Mouse (Mus musculus): ENCODE data around the gene Cdh18. TPM values are rescaled to one million over a fixed set of nuclear protein-coding genes. Genes with fewer than 3 reads are reported as not detected.
"Not testable (repeated sequence)": the region's sequence is repeated elsewhere in the genome, so short reads cannot be mapped to it uniquely, and the experiment has no call there.

Cdh18 gene
- polyA plus RNA-seq, 1 experiment from 2014 or later = 1.6 TPM

DNA sequence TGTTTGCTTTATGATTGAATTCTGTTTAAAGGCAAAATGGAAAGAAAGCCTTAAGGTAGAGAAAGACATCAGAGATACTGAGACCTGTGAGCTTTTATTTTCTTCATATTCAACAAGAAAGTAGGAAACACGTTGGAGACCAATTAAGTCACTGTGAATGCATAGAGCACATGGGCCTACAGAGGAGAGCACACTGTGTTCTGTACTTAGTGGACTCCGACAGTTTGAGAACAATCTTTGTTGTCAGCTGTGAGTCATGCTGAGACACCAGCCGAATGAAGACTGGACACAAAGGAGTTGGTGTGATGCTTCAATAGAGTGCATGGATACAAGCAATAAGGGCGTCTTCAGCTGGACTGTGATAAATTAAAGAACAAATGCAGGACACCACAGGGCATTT lies 791.5 kb downstream of the Cdh18 start:
- H3K4me1 ChIP-seq (replicated peaks; ENCODE audit: control insufficient read depth, insufficient read depth, low read length); H3K27ac ChIP-seq (ENCODE audit: low read depth); H3K9ac ChIP-seq (ENCODE audit: low read length); H3K36me3 ChIP-seq (ENCODE audit: control insufficient read depth, insufficient read depth, low read length); DNase-seq (ENCODE audit: low spot score); H3K27me3 ChIP-seq (replicated peaks; ENCODE audit: control insufficient read depth, insufficient read depth, low read length); H3K9me3 ChIP-seq (ENCODE audit: control insufficient read depth, low read length); H3K4me2 ChIP-seq (ENCODE audit: low read length); ATAC-seq (replicated peaks; ENCODE audit: low FRiP score, low TSS enrichment, low read depth); H3K4me3 ChIP-seq (ENCODE audit: low read depth, low read length): not testable (repeated sequence)
- WGBS = no CpG with 5 or more reads among the region's 4 CpGs

DNA sequence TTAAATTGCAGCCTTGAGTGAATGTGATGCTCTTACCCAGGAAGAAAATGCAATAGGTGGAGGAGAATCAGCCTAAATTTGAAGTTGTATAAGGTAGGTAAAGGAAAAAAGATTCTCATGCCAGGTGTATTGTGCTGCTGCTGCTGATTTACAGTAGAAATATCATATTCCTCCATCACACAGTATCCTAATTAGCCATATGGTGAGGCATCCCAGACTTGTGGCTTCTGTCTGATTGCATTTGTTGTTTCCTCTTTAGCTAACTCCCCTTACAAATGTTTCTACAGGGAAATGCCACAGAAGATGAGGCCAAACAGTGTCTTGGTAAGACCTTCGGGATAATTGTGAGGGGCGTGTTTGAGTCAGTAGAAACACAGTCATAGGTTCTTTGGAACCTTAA lies 802.3 kb downstream of the Cdh18 start:
- H3K9ac ChIP-seq (ENCODE audit: low read length) = no peak overlapping the region
- no peaks in the 10 kb centered on the region for H3K27me3 ChIP-seq (replicated peaks; ENCODE audit: control insufficient read depth, insufficient read depth, low read length)
- no peak overlapping the region for H3K4me3 ChIP-seq (ENCODE audit: low read depth, low read length)
- WGBS = 74% methylated on average over 2 of the region's 2 CpGs
- DNase-seq (ENCODE audit: low spot score) (no peak), ATAC-seq (replicated peaks; ENCODE audit: low FRiP score, low TSS enrichment, low read depth) (no peak)
- H3K9me3 ChIP-seq (ENCODE audit: control insufficient read depth, low read length) = no peaks in the 10 kb centered on the region
- H3K27ac ChIP-seq (ENCODE audit: low read depth) = no peak overlapping the region
- no peaks in the 10 kb centered on the region for H3K4me1 ChIP-seq (replicated peaks; ENCODE audit: control insufficient read depth, insufficient read depth, low read length)
- H3K36me3 ChIP-seq (ENCODE audit: control insufficient read depth, insufficient read depth, low read length) = no peaks in the 10 kb centered on the region
- H3K4me2 ChIP-seq (ENCODE audit: low read length) = no peak overlapping the region

DNA sequence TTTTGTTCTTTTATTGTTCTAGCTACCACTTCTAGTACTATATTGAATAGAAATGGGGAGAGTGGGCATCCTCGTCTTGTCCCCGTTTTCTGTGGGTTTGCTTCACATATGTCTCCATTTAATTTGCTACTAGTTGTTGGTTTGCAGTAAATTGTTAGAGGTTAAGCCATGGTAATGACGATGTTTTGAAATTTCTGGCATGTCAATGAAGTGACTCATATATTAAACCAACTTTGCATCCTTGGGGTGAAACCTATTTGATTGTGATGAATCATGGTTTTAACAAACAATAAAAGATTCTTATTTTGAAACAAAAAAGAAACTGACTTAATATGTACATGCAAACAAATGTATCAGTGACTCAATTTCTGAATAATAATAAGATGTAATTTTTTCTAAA lies 817.5 kb downstream of the Cdh18 start:
- Histone ChIP-seq H3K27ac (ENCODE audit: low read depth) (no peak overlapping the region), H3K4me1 (replicated peaks; ENCODE audit: control insufficient read depth, insufficient read depth, low read length) (no peaks in the 10 kb centered on the region), H3K9me3 (ENCODE audit: control insufficient read depth, low read length) (no peaks in the 10 kb centered on the region), H3K4me3 (ENCODE audit: low read depth, low read length) (no peak overlapping the region), H3K4me2 (ENCODE audit: low read length) (no peak overlapping the region), H3K36me3 (ENCODE audit: control insufficient read depth, insufficient read depth, low read length) (no peaks in the 10 kb centered on the region), H3K27me3 (replicated peaks; ENCODE audit: control insufficient read depth, insufficient read depth, low read length) (no peaks in the 10 kb centered on the region), H3K9ac (ENCODE audit: low read length) (no peak overlapping the region)
- no peak for DNase-seq (ENCODE audit: low spot score)
- 92% methylated on average over 3 of the region's 3 CpGs for WGBS
- ATAC-seq (replicated peaks; ENCODE audit: low FRiP score, low TSS enrichment, low read depth) = no peak

DNA sequence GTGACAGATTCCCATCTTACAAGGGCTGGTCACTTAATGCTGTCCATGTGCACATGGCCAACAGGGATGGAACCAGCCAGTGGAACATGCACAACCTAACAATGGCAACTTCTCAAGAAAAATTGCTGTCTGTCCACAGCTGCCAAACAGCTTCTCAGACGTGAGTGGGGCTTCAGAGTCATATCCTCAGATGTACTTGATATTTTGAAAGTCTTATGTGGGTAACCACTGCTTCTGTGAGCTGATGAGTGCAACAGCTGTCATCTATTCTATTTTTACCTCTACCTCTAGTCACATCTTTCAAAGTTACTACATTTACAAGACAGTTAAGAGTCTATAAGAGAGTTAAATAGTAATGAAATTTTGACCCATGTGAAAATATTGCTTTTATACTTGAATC lies 818.9 kb downstream of the Cdh18 start:
- no peak overlapping the region for H3K4me3 ChIP-seq (ENCODE audit: low read depth, low read length)
- no peak overlapping the region for H3K4me2 ChIP-seq (ENCODE audit: low read length)
- no peaks in the 10 kb centered on the region for H3K36me3 ChIP-seq (ENCODE audit: control insufficient read depth, insufficient read depth, low read length)
- H3K4me1 ChIP-seq (replicated peaks; ENCODE audit: control insufficient read depth, insufficient read depth, low read length) = no peaks in the 10 kb centered on the region
- no peak overlapping the region for H3K9ac ChIP-seq (ENCODE audit: low read length)
- no peaks in the 10 kb centered on the region for H3K9me3 ChIP-seq (ENCODE audit: control insufficient read depth, low read length)
- H3K27me3 ChIP-seq (replicated peaks; ENCODE audit: control insufficient read depth, insufficient read depth, low read length) = no peaks in the 10 kb centered on the region
- WGBS = 48% methylated on average over 1 of the region's 1 CpGs
- no peak for ATAC-seq (replicated peaks; ENCODE audit: low FRiP score, low TSS enrichment, low read depth)
- no peak overlapping the region for H3K27ac ChIP-seq (ENCODE audit: low read depth)
- no peak for DNase-seq (ENCODE audit: low spot score)

DNA sequence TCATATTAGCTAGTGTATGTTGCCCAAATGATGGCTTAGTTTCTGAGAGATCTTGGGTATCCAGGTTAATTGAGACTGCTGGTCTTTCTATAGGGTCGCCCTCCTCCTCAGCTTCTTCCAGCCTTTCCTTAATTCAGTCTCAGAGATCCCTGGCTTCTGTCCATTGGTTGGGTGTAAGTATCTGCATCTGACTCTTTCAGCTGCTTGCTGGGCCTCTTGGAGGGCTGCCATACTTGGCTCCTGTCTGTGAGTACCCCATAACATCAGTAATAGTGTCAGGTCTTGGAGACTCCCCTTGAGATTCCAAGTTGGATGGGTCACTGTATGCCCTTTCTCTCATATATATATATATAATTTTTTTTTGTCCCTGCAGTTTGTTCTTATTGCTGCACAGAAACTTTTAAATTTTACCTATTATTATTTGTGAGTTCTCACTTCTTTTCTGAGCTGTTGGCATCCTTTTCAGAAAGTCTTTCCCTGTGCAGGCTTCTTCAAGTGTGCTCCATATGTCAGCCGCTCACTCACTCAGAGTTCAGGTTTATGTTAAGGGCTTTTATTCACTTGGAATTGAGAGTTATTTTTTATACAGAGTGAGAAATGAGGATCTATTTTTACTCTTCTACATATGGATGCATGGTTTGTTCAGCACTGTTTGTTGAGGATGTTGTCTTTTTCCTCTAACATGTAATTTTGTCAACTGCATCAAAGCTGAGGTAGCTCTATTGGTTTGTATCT lies 829.4 kb downstream of the Cdh18 start:
- DNase-seq (ENCODE audit: low spot score) (no peak), ATAC-seq (replicated peaks; ENCODE audit: low FRiP score, low TSS enrichment, low read depth) (no peak)
- H3K9ac ChIP-seq (ENCODE audit: low read length) = no peak overlapping the region
- H3K9me3 ChIP-seq (ENCODE audit: control insufficient read depth, low read length) = no peaks in the 10 kb centered on the region
- no peak overlapping the region for H3K4me2 ChIP-seq (ENCODE audit: low read length)
- WGBS = 89% methylated on average over 2 of the region's 2 CpGs
- no peak overlapping the region for H3K4me3 ChIP-seq (ENCODE audit: low read depth, low read length)
- no peaks in the 10 kb centered on the region for H3K4me1 ChIP-seq (replicated peaks; ENCODE audit: control insufficient read depth, insufficient read depth, low read length)
- no peaks in the 10 kb centered on the region for H3K36me3 ChIP-seq (ENCODE audit: control insufficient read depth, insufficient read depth, low read length)
- no peak overlapping the region for H3K27ac ChIP-seq (ENCODE audit: low read depth)
- no peaks in the 10 kb centered on the region for H3K27me3 ChIP-seq (replicated peaks; ENCODE audit: control insufficient read depth, insufficient read depth, low read length)

DNA sequence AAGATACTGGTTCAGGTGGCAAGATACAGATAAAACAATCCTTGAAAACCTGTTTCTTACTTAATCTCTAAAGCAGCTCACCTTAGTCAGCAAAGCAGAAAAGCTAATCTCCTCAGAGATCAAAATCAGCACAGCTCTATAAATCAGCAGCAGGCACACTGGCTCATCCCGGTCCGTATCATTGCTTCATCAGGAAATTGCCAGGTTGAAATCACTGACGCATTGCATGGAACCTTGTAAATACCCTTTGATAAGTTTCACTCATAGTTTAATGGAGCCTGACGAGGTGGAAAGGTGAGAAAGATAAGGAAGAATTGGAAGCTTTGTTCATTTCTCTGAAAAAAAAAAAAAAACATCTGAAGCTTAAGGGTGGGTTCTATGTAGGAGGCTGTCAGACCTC lies 837.0 kb downstream of the Cdh18 start:
- no peak overlapping the region for H3K9ac ChIP-seq (ENCODE audit: low read length)
- ATAC-seq (replicated peaks; ENCODE audit: low FRiP score, low TSS enrichment, low read depth) = no peak
- no peaks in the 10 kb centered on the region for H3K9me3 ChIP-seq (ENCODE audit: control insufficient read depth, low read length)
- no peaks in the 10 kb centered on the region for H3K36me3 ChIP-seq (ENCODE audit: control insufficient read depth, insufficient read depth, low read length)
- 57% methylated on average over 4 of the region's 4 CpGs for WGBS
- H3K4me2 ChIP-seq (ENCODE audit: low read length) = no peak overlapping the region
- no peak overlapping the region for H3K4me3 ChIP-seq (ENCODE audit: low read depth, low read length)
- H3K27me3 ChIP-seq (replicated peaks; ENCODE audit: control insufficient read depth, insufficient read depth, low read length) = no peaks in the 10 kb centered on the region
- no peak overlapping the region for H3K27ac ChIP-seq (ENCODE audit: low read depth)
- no peak for DNase-seq (ENCODE audit: low spot score)
- H3K4me1 ChIP-seq (replicated peaks; ENCODE audit: control insufficient read depth, insufficient read depth, low read length) = no peaks in the 10 kb centered on the region

DNA sequence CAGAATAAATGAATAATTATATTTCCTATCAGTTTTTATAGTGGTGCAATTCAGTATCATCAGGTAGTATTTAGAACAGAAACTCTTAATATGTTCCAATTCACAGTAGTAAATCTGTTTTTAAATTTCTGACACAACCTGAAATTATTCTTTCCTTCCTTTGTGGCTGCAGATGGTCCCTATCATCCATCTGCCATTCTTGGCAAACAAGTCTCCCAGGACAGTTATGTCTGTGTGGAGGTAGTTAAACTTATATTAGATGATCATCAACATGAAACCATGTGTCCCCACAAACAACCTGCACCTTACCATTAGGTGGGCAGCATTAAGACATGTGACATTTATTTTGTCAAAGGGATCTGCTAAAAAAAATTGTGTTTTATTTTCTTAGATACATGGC lies 847.8 kb downstream of the Cdh18 start:
- ATAC-seq (replicated peaks; ENCODE audit: low FRiP score, low TSS enrichment, low read depth) (no peak), DNase-seq (ENCODE audit: low spot score) (no peak)
- Histone ChIP-seq H3K27ac (ENCODE audit: low read depth) (no peak overlapping the region), H3K9ac (ENCODE audit: low read length) (no peak overlapping the region), H3K4me3 (ENCODE audit: low read depth, low read length) (no peak overlapping the region), H3K36me3 (ENCODE audit: control insufficient read depth, insufficient read depth, low read length) (no peaks in the 10 kb centered on the region), H3K9me3 (ENCODE audit: control insufficient read depth, low read length) (no peaks in the 10 kb centered on the region), H3K27me3 (replicated peaks; ENCODE audit: control insufficient read depth, insufficient read depth, low read length) (no peaks in the 10 kb centered on the region), H3K4me2 (ENCODE audit: low read length) (no peak overlapping the region), H3K4me1 (replicated peaks; ENCODE audit: control insufficient read depth, insufficient read depth, low read length) (no peaks in the 10 kb centered on the region)

DNA sequence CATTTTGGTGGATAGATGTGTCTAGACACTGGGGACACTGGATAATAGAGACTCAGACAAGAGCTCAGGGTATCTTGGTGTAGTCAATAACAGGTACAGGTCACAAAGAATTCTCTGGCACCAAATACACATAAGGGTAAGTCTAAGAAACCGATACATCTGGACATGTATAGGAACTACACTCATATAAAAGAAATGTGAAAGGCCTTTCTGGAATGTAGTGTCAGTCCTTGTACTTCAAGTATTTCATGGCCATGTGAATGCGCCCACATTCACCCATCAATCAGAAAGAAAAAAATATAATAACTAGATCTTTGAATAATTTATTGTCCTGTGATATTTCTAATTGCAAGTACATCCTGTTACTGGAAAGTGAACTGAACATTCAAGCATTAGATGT lies 855.0 kb downstream of the Cdh18 start:
- no peak for ATAC-seq (replicated peaks; ENCODE audit: low FRiP score, low TSS enrichment, low read depth)
- no peak overlapping the region for H3K4me3 ChIP-seq (ENCODE audit: low read depth, low read length)
- no peaks in the 10 kb centered on the region for H3K9me3 ChIP-seq (ENCODE audit: control insufficient read depth, low read length)
- WGBS = 88% methylated on average over 2 of the region's 2 CpGs
- H3K36me3 ChIP-seq (ENCODE audit: control insufficient read depth, insufficient read depth, low read length) = no peaks in the 10 kb centered on the region
- H3K4me1 ChIP-seq (replicated peaks; ENCODE audit: control insufficient read depth, insufficient read depth, low read length) = no peaks in the 10 kb centered on the region
- DNase-seq (ENCODE audit: low spot score) = no peak
- H3K27ac ChIP-seq (ENCODE audit: low read depth) = no peak overlapping the region
- no peaks in the 10 kb centered on the region for H3K27me3 ChIP-seq (replicated peaks; ENCODE audit: control insufficient read depth, insufficient read depth, low read length)
- H3K9ac ChIP-seq (ENCODE audit: low read length) = no peak overlapping the region
- H3K4me2 ChIP-seq (ENCODE audit: low read length) = no peak overlapping the region

DNA sequence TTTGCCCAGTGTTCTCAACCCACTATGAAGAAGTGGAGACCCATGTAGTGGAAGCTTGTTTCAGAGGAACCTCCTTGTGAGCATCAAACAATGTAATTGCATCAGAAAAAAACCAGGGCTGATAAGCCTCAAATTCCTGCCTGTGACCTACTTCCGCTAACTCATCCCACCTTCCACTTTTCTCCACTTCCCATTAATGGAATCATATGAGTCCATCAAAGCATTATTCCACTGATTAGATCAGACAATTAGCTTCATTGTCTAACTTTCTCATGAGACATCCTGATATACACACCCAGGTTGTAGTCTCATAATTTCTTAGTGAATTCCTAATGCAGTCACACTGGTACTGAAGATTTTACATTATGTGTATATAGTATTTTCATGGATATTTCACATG lies 859.4 kb downstream of the Cdh18 start:
- Histone ChIP-seq H3K4me1 (replicated peaks; ENCODE audit: control insufficient read depth, insufficient read depth, low read length) (no peaks in the 10 kb centered on the region), H3K9ac (ENCODE audit: low read length) (no peak overlapping the region), H3K36me3 (ENCODE audit: control insufficient read depth, insufficient read depth, low read length) (no peaks in the 10 kb centered on the region), H3K27me3 (replicated peaks; ENCODE audit: control insufficient read depth, insufficient read depth, low read length) (no peaks in the 10 kb centered on the region), H3K9me3 (ENCODE audit: control insufficient read depth, low read length) (no peaks in the 10 kb centered on the region), H3K4me3 (ENCODE audit: low read depth, low read length) (no peak overlapping the region), H3K4me2 (ENCODE audit: low read length) (no peak overlapping the region), H3K27ac (ENCODE audit: low read depth) (no peak overlapping the region)
- ATAC-seq (replicated peaks; ENCODE audit: low FRiP score, low TSS enrichment, low read depth) (no peak), DNase-seq (ENCODE audit: low spot score) (no peak)
- WGBS = 94% methylated on average over 1 of the region's 1 CpGs
